Mouse (Mus musculus) kidney, adult 18-20 months (tissue): ENCODE measurements at regions not wholly inside any gene's neighbourhood (a gene's known extent, or its start where the extent isn't known, plus 50 kb on each side); places are given as distances from the start of the nearest gene placed in this dataset.

Experiments used
- DNase-seq: peaks from one replicate; pipeline ENCODE4 v3.0.0; 2021

DNA sequence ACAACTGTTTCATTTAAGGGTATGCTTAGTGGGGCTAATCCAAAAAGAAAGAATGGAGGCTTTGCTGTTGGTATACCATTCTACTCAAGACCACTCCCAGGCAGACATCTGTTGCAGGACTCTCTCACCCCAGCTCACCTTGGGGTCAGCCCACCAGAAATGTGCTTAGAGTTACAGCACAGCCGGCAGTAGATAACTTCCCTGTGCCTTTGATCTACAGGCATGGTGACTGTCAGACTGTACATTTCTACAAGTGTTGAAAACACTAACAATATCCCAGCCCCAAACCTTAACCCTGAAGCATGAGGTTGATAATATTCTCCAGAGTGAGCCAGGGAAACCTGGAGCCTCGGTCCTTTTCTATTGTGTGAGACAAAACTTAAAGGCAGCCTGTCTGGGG lies 247.7 kb upstream of the Nt5c1b start:
- DNase-seq = no peak

DNA sequence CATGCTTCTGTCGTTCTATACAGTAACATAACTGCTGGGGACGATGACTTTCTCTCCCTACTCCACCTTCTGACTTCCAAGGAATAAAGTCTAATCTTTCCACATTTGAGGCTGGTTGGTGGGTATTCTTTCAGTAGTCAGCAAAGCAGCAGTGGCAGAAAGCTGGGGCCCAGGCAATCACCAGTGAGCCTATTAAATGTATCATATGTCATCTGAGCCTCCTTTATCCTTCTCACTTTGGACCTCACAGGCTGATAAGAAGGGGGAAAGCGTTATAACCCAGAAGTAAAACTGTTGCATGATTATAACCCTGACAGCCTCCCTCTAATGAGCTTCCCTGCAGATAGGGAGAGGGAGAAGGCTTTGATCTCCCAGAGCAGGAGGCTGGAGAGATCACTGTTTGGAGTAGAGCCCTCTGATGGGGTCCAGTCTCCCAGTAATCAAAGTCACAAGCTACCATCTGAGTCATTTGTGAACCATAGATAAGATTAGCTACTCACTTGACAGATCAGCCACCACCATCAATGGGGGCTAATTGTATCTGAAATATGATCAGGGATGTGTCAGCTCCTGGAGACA lies 241.7 kb upstream of the Nt5c1b start:
- DNase-seq = no peak

DNA sequence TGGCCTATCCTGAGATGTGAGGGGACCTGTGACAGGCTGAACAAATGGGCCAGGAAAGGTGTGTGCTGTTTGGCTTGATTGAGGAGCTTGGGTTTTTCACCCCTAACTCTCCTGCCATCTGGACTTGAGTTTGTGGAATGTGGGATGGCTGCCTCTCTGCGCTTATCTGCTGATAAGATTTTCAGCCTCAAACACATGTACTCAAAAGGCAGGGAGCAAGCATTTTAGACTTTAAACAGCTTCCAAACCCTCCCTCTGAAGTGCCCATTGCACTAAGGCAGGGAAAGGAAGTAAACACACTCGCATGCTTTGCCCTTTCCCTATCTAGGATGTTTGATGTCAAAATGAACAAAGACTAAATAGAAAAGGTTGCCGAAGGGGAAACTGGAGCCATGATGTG lies 235.6 kb upstream of the Nt5c1b start:
- DNase-seq = no peak

DNA sequence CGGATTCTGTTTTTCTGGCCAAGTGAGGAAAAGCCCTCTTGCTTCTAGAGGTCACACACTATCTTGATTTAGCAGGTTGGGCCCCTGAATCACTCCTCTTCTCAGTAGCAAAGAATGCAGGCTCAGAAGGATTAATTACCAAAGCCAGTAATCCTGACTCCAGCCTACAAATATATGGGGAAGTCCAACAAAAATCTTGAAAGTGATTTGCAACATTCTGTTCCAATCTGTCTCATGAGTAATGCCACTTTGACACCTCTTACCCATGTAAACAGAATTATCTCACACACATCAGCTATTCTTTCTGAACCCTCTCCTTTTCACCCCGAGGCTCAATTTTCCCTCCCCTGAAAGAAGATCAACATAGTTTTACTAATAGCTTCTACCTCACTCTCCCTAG lies 233.9 kb upstream of the Nt5c1b start:
- no peak for DNase-seq

DNA sequence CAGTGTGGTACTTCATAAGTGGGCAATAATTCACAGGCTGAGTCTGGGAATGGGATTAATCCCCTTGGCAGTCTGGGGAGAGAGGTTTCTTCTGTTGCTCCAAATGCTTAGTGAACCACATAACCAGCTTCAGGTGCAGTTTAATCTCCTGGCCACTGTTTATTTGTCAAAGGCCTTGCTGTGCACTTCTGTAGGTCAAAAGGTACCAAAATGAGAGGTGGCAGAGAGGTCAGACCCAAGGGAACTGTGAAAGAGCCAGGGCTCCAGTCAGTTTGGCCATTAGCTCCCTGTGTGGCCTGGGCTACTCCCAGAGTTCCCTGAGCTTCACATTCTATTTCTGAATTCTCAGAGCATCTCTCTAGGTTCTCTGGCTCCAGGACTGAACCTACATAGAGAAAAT lies 229.6 kb upstream of the Nt5c1b start:
- peak; percentile 40 for DNase-seq

DNA sequence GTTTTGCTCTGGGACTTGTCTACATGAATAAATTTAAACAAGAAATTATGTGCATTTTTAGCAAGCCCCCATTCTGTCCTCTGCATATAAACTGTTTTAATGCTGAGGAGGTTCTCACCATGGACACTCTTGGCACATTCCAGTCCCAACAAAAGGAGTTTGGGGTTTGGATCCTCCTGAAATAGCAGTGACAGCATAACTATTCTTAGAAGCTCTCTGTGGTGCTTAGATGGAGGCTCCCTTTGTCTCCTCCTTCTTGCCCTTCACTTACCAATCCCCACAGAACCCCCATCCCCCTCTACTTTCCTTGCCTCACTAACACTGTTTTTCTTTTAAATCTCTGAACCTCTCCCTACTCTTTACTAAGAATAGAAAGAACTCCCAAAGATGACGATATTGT lies 208.9 kb upstream of the Nt5c1b start:
- DNase-seq = no peak

DNA sequence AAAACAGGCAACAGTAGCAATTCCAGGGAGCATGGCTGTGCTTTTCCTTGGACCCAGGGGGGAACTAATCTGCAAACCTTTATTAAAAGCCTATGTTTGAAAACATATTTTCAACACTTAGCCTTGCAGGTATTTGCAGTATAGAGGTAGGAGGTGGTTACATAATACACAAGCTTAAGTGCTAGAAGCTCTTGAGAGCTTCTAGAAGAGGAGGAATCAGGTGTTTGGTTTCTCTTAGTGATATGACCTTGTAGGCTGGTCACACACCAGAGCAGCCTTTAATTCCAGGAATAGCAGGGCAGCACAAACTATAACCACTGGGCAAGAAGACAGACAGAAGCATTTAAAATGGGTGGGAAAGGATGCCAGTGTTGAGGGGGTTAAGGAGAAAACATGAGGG lies 201.7 kb upstream of the Nt5c1b start:
- DNase-seq = no peak

DNA sequence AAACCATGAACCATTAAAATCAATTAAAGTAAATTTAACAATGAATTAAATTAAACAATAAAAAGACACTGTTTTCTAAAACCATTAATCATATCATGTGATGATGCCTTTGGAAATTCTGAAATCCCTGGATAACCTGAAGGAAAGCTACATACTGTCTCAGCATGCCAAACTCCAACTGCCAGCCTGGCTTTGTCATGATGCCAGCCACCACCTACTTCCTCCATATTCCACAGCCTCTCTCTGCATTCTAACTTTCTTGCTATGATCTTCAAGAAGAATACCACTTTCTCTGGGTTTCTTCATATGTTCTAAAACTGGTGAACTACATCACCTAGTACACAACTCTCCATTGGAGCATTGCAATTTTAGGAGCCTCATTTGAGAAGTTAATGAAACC lies 201.2 kb upstream of the Nt5c1b start:
- no peak for DNase-seq

DNA sequence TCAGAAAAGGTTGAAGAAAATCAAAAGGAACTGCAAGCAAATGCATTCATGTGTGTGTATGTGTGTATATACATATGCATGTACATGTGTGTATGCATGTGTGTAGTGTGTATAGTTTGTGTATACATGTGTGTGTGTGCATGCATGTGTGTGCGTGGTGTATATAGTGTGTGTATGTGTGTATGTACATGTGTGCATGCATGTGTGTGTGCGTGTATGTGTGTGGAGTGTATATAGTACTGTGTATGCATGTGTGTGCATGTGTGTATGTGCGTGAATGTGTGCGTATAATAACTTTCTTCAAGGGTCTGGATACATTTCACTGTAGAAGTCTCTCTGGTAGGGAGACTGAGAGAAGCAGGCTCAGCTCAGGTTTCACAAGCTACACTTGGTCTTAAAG lies 191.1 kb upstream of the Nt5c1b start:
- DNase-seq = no peak

DNA sequence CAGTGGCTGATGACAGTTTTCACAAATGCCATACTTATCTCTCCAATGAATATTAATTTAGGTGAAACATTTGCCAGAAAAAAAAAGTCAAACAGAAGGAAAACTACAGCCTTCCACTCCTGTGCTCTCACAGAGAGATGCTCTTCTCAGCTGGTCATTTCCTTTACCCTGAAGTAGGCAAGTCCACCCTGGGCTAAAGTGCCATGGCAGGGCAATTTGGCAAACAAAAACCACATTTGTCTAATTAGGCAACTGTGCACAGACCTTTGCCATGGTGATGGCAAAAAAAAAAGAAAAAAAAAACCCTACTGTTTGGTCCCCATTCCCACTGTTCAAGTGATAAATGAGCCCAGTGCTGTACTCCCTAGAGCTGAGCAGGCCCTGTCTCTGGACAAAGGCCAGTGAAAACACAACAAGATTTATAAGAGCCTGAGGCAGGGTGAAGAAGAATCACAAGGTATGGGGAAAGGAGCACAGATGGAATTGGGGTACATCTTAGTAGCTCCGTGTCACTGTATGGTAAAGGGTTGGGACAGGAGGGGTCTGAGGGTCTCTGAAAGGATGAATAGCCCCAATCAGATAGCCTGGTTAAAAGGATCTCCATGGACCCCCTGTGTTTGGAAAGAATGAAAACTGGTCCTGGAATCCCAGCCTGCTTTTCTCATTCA lies 190.5 kb upstream of the Nt5c1b start:
- no peak for DNase-seq

DNA sequence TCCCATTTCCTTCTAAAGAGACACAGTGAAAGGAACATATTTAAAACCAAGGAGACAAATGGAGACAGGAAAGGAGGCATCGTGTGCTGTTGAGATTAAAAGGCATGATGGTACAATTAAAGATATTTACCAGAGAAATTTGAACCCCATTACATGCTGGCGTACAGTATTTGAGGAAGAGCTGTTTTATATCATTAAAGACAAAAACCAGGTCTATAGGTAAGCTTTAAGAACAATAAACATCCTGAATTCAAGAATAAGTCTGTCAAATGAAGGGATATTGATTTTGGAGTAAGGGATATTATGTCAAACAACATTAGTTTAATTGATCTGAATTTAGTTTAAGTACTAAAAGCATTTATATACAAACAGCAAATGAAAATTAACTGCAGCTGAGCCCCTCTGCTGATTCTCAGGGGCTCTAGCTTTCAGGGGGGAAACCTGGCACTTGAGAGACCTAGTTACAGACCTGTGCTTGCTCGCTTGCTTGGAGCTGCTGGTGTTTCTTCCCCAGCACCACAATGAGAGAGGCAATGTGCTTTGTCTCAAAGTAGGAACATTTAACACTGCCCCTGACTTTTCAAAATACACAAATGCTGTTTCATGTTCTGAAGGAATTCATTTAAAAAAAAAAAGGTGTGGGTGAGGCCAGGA lies 189.8 kb upstream of the Nt5c1b start:
- DNase-seq = no peak

DNA sequence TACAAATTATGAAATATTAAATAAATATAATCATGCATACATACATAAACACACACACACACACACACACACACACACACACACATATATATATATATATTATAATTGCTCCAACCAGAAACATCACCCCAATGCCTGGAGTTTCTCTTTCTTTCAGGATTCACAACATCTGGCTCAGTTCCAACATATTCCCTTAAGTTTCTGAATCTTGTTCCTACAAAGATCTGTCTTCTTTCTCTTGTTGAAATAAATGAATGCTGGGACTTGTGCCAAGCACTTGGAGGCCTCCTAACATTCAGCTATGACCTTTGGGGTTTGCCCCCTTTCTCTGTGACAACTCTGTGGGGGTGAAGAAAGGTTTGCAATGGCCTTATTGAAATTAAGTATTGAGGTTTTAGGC lies 187.2 kb upstream of the Nt5c1b start:
- no peak for DNase-seq

DNA sequence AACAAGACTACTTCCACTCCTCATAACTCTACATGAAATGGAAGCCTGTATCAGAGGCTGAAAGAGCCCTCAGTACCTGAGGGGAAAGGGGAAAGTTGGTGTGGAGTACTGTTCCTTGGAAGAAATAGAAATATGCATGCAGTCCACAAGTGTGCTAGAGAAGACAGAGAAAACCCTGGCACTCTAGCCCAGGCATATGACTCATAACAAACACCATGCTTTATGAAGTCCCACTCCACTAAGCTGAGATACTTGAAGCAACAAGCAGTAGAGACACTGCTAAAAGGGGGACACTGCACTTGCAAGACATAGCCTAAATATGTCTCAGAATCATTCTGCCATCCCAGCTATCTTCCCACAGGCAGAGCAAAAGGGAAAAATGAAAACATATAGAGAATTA lies 183.2 kb upstream of the Nt5c1b start:
- no peak for DNase-seq

DNA sequence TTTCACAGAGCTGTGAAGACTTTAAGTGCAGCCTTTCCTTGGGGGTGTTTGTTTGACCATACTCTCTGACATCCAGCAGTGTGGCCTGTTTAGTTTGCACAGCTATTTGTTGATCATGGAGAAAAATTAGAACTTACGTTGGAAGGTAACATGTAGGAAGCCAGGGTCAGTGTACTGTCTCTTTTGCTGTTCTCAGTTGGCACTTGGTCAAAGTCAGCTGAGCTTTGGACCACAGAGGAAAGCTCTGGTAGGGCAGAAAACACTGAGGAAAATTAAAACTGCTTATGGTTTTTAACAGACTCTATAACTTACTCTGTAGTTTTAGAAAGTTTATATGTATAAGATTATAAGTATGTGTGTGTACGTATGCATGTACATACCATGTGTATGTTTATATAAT lies 180.0 kb upstream of the Nt5c1b start:
- peak; percentile 17 for DNase-seq

DNA sequence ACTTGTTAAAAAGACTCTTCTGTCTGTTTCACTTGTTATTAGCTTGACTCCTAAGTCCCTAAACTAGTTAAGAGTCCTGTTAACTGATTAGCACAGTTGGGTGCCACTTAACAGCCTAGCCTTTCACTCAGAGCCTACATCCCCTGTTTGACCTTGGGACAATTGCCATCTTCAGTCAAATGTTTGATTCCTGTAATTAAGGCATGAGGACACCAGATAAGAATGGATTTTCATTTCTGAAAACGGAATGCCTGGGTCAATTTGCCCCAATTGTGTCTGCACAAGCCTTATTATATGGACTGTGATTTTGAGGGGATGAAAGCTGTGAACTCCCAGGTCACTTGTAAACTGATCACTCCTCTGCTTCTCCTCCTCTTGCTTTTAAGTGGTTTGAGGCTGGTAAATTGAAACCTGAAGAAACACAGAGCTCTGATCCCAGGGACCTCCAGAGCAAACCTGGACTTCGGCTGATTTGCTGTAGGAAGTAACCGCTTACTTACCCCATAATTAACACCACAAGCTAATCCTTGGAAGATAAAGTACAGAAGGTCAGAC lies 171.8 kb upstream of the Nt5c1b start:
- DNase-seq = no peak

DNA sequence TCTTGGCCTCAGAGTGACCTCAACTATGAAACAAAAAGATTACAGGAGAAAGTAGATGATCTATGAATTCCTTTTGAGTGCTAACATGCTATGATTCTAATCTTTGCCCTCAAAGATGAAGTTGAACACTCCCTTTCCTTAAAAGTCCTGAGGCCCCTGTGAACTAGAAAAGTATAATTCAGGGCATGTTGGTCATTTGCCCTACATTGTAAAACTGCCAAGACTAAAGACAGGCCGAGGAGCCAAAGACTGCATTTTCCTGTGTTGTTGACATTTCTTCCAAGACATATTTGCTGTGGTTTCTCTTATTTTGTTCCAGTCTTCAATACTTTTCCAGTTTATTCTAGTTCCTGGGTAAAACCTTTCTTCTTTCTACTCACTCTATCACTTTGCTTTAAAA lies 159.9 kb upstream of the Nt5c1b start:
- DNase-seq = no peak

DNA sequence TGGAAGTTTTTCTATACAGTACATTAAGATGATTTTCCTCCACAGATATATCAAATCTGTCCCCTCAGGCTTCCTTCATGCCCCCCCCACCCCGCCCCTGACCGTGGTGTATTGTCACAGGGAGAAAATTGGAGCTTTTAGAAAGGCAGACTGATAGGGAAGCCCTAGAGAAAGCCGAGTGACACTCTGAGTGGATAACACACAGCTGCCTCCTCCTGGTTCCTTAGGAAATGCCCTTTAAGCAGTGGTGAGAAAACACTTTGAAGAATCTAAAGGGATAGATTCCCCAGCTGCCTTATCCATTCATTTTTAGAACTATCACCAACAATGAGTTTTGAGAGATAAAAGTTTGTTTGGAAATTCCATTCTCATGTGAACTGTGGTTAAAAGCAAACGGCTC lies 147.0 kb upstream of the Nt5c1b start:
- no peak for DNase-seq

DNA sequence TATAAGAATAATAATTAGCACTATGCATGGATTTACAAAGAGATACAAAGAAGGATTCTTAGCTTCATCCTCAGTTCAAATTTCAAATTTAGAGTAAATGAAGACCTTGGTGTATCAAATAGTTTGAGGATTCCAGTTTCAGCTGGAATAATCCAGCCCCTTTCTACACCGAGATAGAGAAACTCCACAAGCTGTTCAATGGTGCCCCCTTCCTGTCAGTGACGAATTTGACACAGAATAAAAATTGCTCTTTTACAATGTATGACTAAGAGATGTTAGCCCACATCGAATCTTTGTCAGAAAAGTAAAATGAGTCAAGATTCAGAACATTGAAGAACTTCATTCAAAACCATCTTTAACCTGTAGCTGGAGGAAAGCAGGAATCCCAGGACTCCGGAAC lies 145.9 kb upstream of the Nt5c1b start:
- DNase-seq = peak; percentile 5

DNA sequence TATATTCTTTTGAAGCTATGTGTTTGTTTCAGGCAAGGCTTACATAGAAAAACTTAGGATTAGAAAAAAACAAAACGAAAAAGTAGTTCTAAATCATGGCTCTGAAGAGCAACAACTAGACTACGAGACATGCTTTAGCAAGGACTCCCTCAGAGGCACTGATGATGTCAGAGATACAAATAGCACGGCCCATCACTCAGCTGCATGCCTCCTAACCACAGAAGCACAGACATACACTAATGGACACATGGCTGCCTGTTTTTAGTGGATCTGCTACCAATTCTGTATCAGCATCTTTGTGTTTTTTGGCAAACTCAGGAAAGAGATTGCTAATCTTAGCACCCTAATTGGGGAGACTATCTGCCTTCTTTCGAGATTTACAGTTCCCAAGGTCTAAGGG lies 138.6 kb upstream of the Nt5c1b start:
- DNase-seq = no peak

DNA sequence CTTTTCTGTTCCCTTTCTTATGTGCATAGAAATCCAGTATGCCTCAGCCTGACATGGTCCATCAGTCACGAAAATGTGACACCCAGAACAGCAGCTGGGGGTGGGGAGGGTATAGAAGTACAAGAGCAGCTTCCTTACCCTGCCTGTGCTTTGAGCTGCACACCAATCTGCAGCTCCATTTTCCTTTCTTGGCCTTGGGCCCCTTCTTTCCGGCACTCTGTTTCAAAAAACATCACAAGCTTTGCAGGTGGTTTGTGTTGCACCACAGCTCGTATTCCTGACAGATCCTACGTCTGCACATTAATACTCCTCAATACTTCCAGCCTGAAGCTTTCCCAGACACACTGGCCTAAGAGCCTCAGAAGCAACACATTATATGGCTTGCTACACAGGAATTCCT lies 138.1 kb upstream of the Nt5c1b start:
- no peak for DNase-seq

DNA sequence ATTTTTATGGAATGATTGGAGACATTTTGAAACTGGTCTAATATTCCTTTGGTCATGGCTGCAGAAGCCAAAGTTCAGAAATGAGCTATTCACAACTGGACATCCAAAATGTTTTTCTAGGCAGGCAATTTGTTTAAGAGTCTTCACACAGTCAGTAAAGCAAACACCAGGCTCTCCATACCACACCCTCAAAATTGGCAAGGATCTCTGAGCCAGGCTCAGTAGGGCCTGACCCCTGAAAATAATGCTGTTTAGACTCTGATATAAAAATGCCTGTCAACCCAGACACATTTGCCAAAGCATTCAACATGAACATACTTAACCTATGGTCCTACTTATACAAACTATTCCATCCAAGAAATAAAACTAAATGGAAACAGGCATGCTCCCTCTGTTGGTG lies 121.7 kb upstream of the Nt5c1b start:
- DNase-seq = no peak

DNA sequence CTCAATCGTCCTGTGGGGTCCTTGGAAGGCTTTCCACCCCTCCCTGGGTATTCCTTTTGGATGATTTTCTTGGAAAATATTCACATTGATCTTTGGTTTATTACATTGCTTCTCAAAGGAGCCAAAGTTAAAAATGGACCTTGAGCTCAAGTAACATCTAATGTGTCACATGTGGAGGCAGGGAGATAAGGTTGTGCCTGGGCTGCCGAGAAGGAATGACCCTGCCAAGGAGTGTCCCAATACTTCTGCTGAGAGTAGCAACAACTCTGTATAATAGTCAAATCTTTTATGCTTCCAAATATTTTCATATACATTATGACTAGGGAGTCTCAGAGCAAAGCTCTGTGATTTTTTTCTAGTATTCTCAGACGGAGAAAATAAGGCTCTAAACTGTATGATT lies 113.4 kb upstream of the Nt5c1b start:
- no peak for DNase-seq

DNA sequence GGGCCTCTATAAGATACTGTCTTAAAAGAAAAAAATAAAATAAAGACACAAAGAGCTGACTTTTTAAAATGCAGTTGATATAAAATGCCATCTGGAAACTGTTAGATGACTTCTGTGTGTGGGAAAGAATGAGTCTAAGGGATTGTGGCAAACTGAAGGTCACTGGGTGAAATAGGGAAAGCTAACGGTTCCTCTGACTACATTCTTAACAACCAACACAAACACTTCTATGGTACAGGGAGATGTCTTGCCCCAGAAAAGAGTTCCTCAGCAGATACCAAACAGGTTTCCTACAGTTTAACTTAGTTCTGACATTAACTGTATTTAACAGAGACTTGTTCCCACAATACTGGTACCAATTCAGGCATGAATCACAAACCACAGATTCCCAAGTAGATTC lies 103.6 kb upstream of the Nt5c1b start:
- no peak for DNase-seq

DNA sequence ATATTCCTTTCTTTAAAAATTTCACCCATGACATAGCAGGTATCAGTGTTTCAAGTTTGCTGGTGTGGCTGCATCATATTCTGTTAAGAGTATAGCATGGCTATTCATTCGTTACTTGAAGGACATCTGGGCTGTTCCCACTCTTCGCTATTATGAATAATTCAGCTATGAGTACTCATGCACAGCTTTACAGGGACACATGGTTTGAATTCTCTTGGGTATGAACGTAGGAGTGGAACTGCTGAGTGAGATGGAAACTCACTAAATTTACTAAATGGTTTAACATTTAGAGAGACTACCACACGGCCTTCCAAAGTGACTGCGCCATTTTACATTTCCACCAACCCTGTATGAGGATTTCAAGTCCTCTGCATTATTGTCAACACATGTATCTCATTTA lies 97.7 kb upstream of the Nt5c1b start:
- no peak for DNase-seq

DNA sequence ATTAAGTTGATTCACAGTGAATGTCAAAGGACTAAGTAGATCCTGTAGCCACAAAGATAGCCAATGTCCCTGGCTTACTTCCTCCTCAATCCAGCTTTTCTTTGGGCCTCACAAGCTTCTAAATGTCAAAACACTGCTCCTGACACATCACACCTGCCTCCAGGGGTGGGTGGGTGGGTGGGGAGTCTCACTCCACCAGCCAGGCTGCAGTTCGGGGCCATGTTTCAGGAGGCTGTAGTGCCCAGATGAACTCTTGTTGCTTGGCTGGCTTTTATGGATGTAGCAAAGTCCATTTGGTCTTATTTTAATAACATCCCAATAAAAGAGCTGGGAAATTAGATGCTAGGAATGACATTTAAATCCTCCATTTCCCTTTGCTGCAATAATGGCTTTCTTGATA lies 94.5 kb upstream of the Nt5c1b start:
- no peak for DNase-seq
